Mouse (Mus musculus): ENCODE data around the gene Fip1l1. TPM values are rescaled to one million over a fixed set of nuclear protein-coding genes. Genes with fewer than 3 reads are reported as not detected.
A peak's percentile ranks its signal among the peaks of the same experiment; 100 is the strongest.

The Fip1l1 gene
- polyA plus RNA-seq, 1 experiment from 2014 or later: 93.9 TPM

GRCm38 (mm10) chr5:74593147-74593546 lies 57.9 kb downstream of the Fip1l1 start:
- no peaks in the 10 kb centered on the region for H3K4me1 ChIP-seq
- 83% methylated on average over 8 of the region's 8 CpGs for WGBS
- no peak overlapping the region for H3K4me3 ChIP-seq
- no peaks in the 10 kb centered on the region for H3K9me3 ChIP-seq
- peaks cover 82% of the 10 kb centered on the region for H3K36me3 ChIP-seq
- H3K27ac ChIP-seq: no peak overlapping the region
- H3K27me3 ChIP-seq (ENCODE audit: insufficient read depth, poor library complexity, severe bottlenecking): no peaks in the 10 kb centered on the region
- no peak for DNase-seq (ENCODE audit: low spot score)

- WGBS: 79% methylated on average over 5 of the region's 5 CpGs
- peaks cover 36% of the 10 kb centered on the region for H3K36me3 ChIP-seq
- H3K4me3 ChIP-seq: no peak overlapping the region
- no peaks in the 10 kb centered on the region for H3K27me3 ChIP-seq (ENCODE audit: insufficient read depth, poor library complexity, severe bottlenecking)
- H3K9me3 ChIP-seq: no peaks in the 10 kb centered on the region
- no peak overlapping the region for H3K27ac ChIP-seq
- peaks cover 14% of the 10 kb centered on the region for H3K4me1 ChIP-seq
- no peak for DNase-seq (ENCODE audit: low spot score)
Measured at GRCm38 (mm10) chr5:74600010-74600409, 64.8 kb downstream of the Fip1l1 start.

GRCm38 (mm10) chr5:74601171-74601570 lies 65.9 kb downstream of the Fip1l1 start:
- peaks cover 14% of the 10 kb centered on the region for H3K4me1 ChIP-seq
- H3K36me3 ChIP-seq: peaks cover 26% of the 10 kb centered on the region
- no peak overlapping the region for H3K4me3 ChIP-seq
- no peak overlapping the region for H3K27ac ChIP-seq
- H3K27me3 ChIP-seq (ENCODE audit: insufficient read depth, poor library complexity, severe bottlenecking): no peaks in the 10 kb centered on the region
- no peaks in the 10 kb centered on the region for H3K9me3 ChIP-seq
- WGBS: 77% methylated on average over 3 of the region's 3 CpGs
- no peak for DNase-seq (ENCODE audit: low spot score)

- H3K27ac ChIP-seq: no peak overlapping the region
- no peaks in the 10 kb centered on the region for H3K9me3 ChIP-seq
- no peak overlapping the region for H3K4me3 ChIP-seq
- no peak for DNase-seq (ENCODE audit: low spot score)
- H3K4me1 ChIP-seq: peaks cover 14% of the 10 kb centered on the region
- H3K36me3 ChIP-seq: peaks cover 20% of the 10 kb centered on the region
- no peaks in the 10 kb centered on the region for H3K27me3 ChIP-seq (ENCODE audit: insufficient read depth, poor library complexity, severe bottlenecking)
- WGBS: 66% methylated on average over 6 of the region's 6 CpGs
Measured at GRCm38 (mm10) chr5:74601965-74602364, 66.7 kb downstream of the Fip1l1 start.

GRCm38 (mm10) chr5:74602371-74602770 lies 67.1 kb downstream of the Fip1l1 start:
- Histone ChIP-seq H3K27me3 (ENCODE audit: insufficient read depth, poor library complexity, severe bottlenecking) (no peaks in the 10 kb centered on the region), H3K4me3 (no peak overlapping the region), H3K36me3 (peaks cover 16% of the 10 kb centered on the region), H3K4me1 (peaks cover 14% of the 10 kb centered on the region), H3K9me3 (no peaks in the 10 kb centered on the region), H3K27ac (no peak overlapping the region)
- DNase-seq (ENCODE audit: low spot score): peak; percentile 56
- 80% methylated on average over 10 of the region's 10 CpGs for WGBS

- H3K4me3 ChIP-seq: no peak overlapping the region
- DNase-seq (ENCODE audit: low spot score): peak; percentile 58
- WGBS: 54% methylated on average over 4 of the region's 4 CpGs
- peaks cover 11% of the 10 kb centered on the region for H3K36me3 ChIP-seq
- 0 out of 2 replicates have a peak, but pooled peaks cover 3% of the 10 kb centered on the region for H3K27me3 ChIP-seq (ENCODE audit: insufficient read depth, poor library complexity, severe bottlenecking)
- H3K4me1 ChIP-seq: peaks cover 14% of the 10 kb centered on the region
- H3K27ac ChIP-seq: no peak overlapping the region
- no peaks in the 10 kb centered on the region for H3K9me3 ChIP-seq
Measured at GRCm38 (mm10) chr5:74603306-74603705, 68.1 kb downstream of the Fip1l1 start.

GRCm38 (mm10) chr5:74606213-74606612 lies 71.0 kb downstream of the Fip1l1 start:
- Histone ChIP-seq H3K36me3 (no peaks in the 10 kb centered on the region), H3K27ac (no peak overlapping the region), H3K4me3 (no peak overlapping the region), H3K27me3 (ENCODE audit: insufficient read depth, poor library complexity, severe bottlenecking) (0 out of 2 replicates have a peak, but pooled peaks cover 4% of the 10 kb centered on the region), H3K4me1 (peaks cover 14% of the 10 kb centered on the region), H3K9me3 (no peaks in the 10 kb centered on the region)
- 85% methylated on average over 8 of the region's 8 CpGs for WGBS
- DNase-seq (ENCODE audit: low spot score): peak; percentile 66

- H3K36me3 ChIP-seq: no peaks in the 10 kb centered on the region
- WGBS: 80% methylated on average over 10 of the region's 10 CpGs
- DNase-seq (ENCODE audit: low spot score): peak; percentile 58
- no peak overlapping the region for H3K27ac ChIP-seq
- H3K4me3 ChIP-seq: no peak overlapping the region
- 0 out of 2 replicates have a peak, but pooled peaks cover 4% of the 10 kb centered on the region for H3K27me3 ChIP-seq (ENCODE audit: insufficient read depth, poor library complexity, severe bottlenecking)
- H3K4me1 ChIP-seq: peaks cover 14% of the 10 kb centered on the region
- no peaks in the 10 kb centered on the region for H3K9me3 ChIP-seq
Measured at GRCm38 (mm10) chr5:74610511-74610910, 75.3 kb downstream of the Fip1l1 start.

- H3K27me3 ChIP-seq (ENCODE audit: insufficient read depth, poor library complexity, severe bottlenecking): peaks cover 4% of the 10 kb centered on the region; the same call in 1 of the 2 replicates
- peaks cover 14% of the 10 kb centered on the region for H3K4me1 ChIP-seq
- 58% methylated on average over 5 of the region's 5 CpGs for WGBS
- no peaks in the 10 kb centered on the region for H3K36me3 ChIP-seq
- no peaks in the 10 kb centered on the region for H3K9me3 ChIP-seq
- peak; percentile 35 for DNase-seq (ENCODE audit: low spot score)
- no peak overlapping the region for H3K27ac ChIP-seq
- H3K4me3 ChIP-seq: no peak overlapping the region
Measured at GRCm38 (mm10) chr5:74612713-74613112, 77.5 kb downstream of the Fip1l1 start.

GRCm38 (mm10) chr5:74613491-74614151 lies 78.4 kb downstream of the Fip1l1 start:
- 15% methylated on average over 18 of the region's 18 CpGs for WGBS
- Histone ChIP-seq H3K9me3 (no peaks in the 10 kb centered on the region), H3K4me3 (peak overlapping the region; percentile 31), H3K36me3 (no peaks in the 10 kb centered on the region), H3K27ac (peak overlapping the region; percentile 31; the same call in 1 of the 2 replicates), H3K4me1 (peaks cover 14% of the 10 kb centered on the region), H3K27me3 (ENCODE audit: insufficient read depth, poor library complexity, severe bottlenecking) (no peaks in the 10 kb centered on the region; the same call in 1 of the 2 replicates)
- DNase-seq (ENCODE audit: low spot score): peak; percentile 74

GRCm38 (mm10) chr5:74617816-74618572 lies 82.7 kb downstream of the Fip1l1 start:
- no peak overlapping the region for H3K4me3 ChIP-seq
- H3K27me3 ChIP-seq (ENCODE audit: insufficient read depth, poor library complexity, severe bottlenecking): no peaks in the 10 kb centered on the region; the same call in 1 of the 2 replicates
- no peak for DNase-seq (ENCODE audit: low spot score)
- H3K27ac ChIP-seq: no peak overlapping the region
- WGBS: 66% methylated on average over 13 of the region's 13 CpGs
- no peaks in the 10 kb centered on the region for H3K36me3 ChIP-seq
- peaks cover 28% of the 10 kb centered on the region for H3K4me1 ChIP-seq
- no peaks in the 10 kb centered on the region for H3K9me3 ChIP-seq

- H3K4me3 ChIP-seq: no peak overlapping the region
- WGBS: 77% methylated on average over 3 of the region's 3 CpGs
- H3K27ac ChIP-seq: no peak overlapping the region
- H3K4me1 ChIP-seq: peaks cover 21% of the 10 kb centered on the region
- no peak for DNase-seq (ENCODE audit: low spot score)
- H3K9me3 ChIP-seq: no peaks in the 10 kb centered on the region
- no peaks in the 10 kb centered on the region; the same call in 1 of the 2 replicates for H3K27me3 ChIP-seq (ENCODE audit: insufficient read depth, poor library complexity, severe bottlenecking)
- no peaks in the 10 kb centered on the region for H3K36me3 ChIP-seq
Measured at GRCm38 (mm10) chr5:74618573-74619059, 83.4 kb downstream of the Fip1l1 start.
